Mouse (Mus musculus) gastrocnemius, postnatal 14 days (tissue): ENCODE measurements at regions not wholly inside any gene's neighbourhood (a gene's known extent, or its start where the extent isn't known, plus 50 kb on each side); places are given as distances from the start of the nearest gene placed in this dataset.

Experiments
- DNase-seq: peaks from one replicate; pipeline ENCODE4 v3.0.0; 2021; ENCODE audit warnings: mixed read lengths
- intact Hi-C: fragments of 180-260 bp; cut with DNase I; formaldehyde crosslinking; loops from one replicate; pipeline ENCODE4 v1.15.1; 2025; ENCODE audit warnings: low total_unique reads

DNA sequence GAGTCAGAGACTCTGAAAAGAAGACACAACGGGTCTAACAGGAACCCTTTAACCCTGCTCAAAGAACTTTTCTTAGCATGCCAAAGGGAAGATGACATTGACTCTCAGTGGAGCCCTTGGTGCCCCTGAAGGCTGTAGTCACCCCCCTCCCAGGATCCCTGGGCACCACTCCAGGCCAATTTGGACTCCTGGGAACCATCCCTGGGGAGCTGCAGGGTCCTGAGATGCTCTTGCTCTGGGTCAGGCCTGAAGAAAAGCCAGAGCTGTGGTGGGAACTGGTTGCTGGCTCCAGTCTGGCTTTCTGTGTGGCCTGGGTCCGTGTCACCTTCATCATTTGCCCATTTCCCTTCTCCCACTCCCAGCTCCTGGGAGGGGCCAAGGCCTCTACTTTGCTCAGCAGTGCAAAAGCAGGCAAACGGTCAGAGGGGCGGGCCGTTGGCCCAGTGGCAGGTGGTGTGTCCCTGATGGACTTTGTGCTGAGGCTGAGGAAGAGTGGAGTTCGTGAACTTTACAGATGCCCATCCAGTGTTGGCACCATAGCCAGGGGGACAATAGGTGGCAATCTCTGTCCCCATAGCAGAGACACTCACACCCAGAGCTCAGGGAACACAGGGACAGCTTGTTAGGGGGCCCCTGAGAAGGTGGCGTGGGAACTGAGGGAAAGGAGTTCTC, 69.1 kb upstream of the Ccnd1 start:
- intact Hi-C loops, result no loop called here

DNA sequence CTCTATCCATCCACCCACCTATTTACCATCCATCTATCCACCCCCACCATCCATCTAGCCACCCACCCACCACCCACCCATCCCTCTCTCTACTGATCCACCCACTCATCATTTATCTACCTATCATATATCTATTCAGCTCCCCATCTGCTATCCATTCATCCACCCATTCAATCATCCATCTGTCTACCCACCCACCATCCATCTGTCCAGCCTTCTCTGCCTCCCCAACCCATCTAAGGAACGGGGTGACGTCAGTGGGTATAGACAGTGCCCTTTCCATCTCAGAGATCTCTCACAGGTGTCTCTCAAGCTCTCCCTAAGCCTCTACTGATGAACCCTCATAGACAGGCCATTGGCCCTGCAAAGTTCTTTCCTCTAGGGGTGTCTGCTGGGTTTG, 67.5 kb upstream of the Ccnd1 start:
- intact Hi-C loops, result no loop called here
- DNase-seq, result no peak

More for the DNA sequence above, 69.1 kb upstream of the Ccnd1 start:
- no peak for DNase-seq

DNA sequence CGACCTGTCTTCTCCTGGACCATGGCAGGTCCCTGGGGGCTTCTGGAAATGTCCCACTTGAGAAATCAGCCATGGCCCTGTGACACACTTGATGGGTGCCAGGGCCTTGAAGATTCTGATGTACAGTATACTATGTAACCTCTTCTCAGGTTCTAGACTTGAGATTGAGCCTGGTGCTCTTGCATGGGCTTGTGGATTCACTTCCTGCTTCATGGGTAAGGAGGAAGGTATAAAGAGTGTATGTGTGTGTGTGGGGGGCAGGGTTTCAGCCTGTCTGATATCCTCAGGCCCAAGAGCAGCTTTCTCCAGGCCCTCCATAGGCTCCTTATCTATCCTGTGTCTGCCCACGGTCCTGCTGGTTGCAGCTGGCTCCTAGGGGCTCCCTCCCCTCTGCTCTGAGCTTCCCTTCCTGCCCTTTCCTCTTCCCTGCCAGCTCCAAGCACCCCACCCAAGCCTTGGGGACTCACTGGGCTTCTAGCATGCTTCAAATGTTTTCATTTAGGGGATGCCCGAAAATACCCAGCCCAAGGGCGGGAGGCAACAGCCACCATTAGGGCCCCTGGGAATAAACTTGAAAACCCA, 61.9 kb upstream of the Ccnd1 start:
- DNase-seq, result no peak
- intact Hi-C loops, result no loop called here

DNA sequence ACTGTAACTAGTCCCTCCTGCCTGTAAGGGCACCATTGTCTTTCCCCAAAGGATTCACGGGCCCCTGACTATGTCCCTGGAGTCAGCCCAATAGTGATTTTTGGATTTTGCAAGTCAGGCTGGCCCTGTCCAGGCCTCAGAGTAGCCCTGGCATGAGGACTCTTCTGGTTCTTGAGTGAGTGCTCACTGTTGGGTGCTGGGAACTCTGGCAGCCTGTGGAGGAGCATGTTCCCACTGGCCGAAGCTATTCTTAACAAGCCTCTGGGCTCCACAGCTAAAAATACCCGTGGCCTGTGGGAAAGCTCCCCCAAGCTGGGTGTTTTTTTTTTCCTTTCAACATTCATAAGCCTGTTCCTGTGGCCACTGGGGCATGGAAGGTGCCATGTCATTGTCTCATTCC, 60.0 kb upstream of the Ccnd1 start:
- DNase-seq, result no peak
- intact Hi-C loops, result no loop called here

DNA sequence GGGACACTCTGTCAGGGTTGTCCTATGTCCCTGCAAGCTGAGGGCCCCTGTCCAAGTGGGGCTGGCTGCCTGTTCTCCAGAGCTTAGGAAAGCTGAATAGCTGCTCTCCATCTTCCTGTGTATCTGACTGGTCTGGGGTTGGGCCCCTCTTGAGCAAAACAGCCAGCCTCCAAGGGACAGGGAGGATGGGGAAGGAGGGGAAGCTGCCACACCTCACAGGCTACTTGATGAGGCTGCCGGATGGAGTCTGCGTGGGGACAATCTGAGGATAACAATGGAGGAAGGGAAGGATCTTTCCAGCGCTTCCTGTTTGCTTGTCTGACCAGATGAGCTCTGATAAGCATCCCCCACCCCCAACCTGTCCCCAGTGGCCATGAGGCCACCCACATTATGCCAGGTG, 57.1 kb upstream of the Ccnd1 start:
- no peak for DNase-seq
- intact Hi-C loops, result no loop called here

DNA sequence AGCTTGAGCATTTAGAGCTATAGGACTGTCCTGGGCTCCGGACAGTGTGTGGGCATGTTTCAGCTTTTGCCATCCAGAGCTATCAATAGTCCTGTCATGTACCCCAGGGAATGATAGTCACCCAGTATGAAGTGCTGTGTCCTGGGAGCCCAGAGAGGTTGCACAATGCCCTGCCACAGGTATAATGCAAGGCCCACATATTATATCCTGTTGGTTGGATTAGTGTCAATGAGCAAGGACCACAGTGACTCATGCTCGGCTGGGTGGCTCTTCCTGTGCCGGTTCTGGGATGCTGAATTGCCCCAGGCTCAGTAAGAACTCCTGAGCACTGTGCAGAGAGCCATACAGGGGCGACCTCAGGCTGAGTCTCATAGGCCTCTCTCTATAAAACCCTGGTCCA, 54.5 kb upstream of the Ccnd1 start:
- DNase-seq, result no peak
- intact Hi-C loops, result no loop called here

DNA sequence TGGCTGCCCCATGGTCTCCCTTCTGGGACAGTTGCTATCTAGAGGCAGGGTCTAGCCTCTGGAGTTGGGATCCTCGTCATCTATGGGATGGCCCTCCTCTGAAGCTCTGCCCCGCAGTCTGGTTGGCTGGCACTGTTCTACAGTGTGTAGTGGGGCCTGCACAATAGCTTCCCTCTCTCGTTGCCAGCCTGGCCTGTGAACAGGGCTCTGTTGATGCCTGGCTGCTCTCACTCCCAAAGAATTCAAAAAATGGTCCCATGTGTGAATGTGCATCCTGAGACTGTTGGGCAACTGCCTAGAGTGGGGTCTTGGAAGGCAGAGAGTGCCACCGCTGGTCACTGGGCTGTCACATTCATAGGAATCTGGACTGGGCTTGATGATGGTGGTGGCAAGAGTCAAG, 53.8 kb upstream of the Ccnd1 start:
- intact Hi-C loops, result no loop called here
- no peak for DNase-seq

DNA sequence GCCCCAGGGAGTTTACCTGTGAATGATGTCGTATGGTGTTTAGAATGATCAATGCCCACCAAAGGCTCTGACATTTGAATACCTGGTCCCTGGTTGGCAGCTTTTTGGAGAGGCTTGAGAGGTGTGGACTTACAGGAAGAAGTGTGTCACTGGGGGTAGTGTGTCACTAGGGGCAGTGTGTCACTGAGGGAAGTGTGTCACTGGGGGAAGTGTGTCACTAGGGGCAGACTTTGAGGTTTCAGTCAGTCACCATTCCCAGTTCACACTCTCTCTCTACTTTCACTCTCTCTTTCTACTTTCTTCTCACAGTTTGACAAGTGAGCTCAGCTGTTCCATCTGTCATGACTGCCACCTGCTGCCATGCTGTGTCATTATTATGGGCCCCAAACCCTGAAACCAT, 52.0 kb upstream of the Ccnd1 start:
- intact Hi-C loops, result no loop called here
- no peak for DNase-seq
